Mouse (Mus musculus) heart, adult 2 months (tissue): ENCODE data around the gene Gm17175.
"Not testable (repeated sequence)": the region's sequence is repeated elsewhere in the genome, so short reads cannot be mapped to it uniquely, and the experiment has no call there.

Experiments used
- CTCF ChIP-seq: fragments of 200-600 bp; IDR thresholded peaks from 2 replicates; pipeline ENCODE4 v1.8.1; 2022; ENCODE audit warnings: antibody characterized with exemption, mild to moderate bottlenecking, moderate library complexity
- POLR2A ChIP-seq: fragments of 200-500 bp; IDR thresholded peaks from 2 replicates; pipeline ENCODE4 v1.6.1; 2011; ENCODE audit warnings: mild to moderate bottlenecking, low read depth, low read length, control low read depth; ENCODE audit not compliant: insufficient read depth

- not testable (repeated sequence) for TF ChIP-seq POLR2A, CTCF
These were observed at the start of gene Gm17175 for GRCm38 (mm10) chr14:51573963-51574362.
